Mouse (Mus musculus) heart, embryonic 15.5 days (tissue): ENCODE measurements around the gene S1pr4. TPM values are rescaled to one million over a fixed set of nuclear protein-coding genes. Genes with fewer than 3 reads are reported as not detected.

Experiments used
- ATAC-seq: fragments of 200-750 bp; cut with Nextera tagmentation; replicated peaks from 2 replicates; pipeline ENCODE4 v1.8.0; 2017; ENCODE audit warnings: low read depth, moderate TSS enrichment; ENCODE audit not compliant: insufficient number of reproducible peaks, insufficient read depth, low FRiP score
- H3K27ac ChIP-seq: fragments of 300-500 bp; sonication (generic); 2 replicates; pipeline ENCODE4 v1.5.1; 2015; ENCODE audit warnings: mild to moderate bottlenecking, inconsistent platforms
- H3K27me3 ChIP-seq: fragments of 300-500 bp; sonication (generic); 2 replicates; pipeline ENCODE4 v1.6.1; 2015; ENCODE audit warnings: inconsistent platforms
- H3K36me3 ChIP-seq: fragments of 300-500 bp; sonication (generic); 2 replicates; pipeline ENCODE4 v1.6.1; 2015; ENCODE audit warnings: mild to moderate bottlenecking, inconsistent platforms
- H3K4me1 ChIP-seq: fragments of 300-500 bp; sonication (generic); replicated peaks from 2 replicates; pipeline ENCODE4 v1.6.1; 2015; ENCODE audit warnings: inconsistent platforms
- H3K4me2 ChIP-seq: fragments of 300-500 bp; sonication (generic); 2 replicates; pipeline ENCODE4 v1.6.1; 2015; ENCODE audit warnings: inconsistent platforms, mild to moderate bottlenecking, moderate library complexity
- H3K4me3 ChIP-seq: fragments of 300-500 bp; sonication (generic); 2 replicates; pipeline ENCODE4 v1.5.1; 2015; ENCODE audit warnings: mild to moderate bottlenecking, inconsistent platforms
- H3K9ac ChIP-seq: fragments of 300-500 bp; sonication (generic); 2 replicates; pipeline ENCODE4 v1.6.1; 2015; ENCODE audit warnings: mild to moderate bottlenecking, inconsistent platforms
- H3K9me3 ChIP-seq: fragments of 300-500 bp; sonication (generic); replicated peaks from 2 replicates; pipeline ENCODE4 v1.6.1; 2016; ENCODE audit warnings: inconsistent platforms
- WGBS: fragments of 180-500 bp; shearing (Covaris S2); methylation state at CpG from one replicate; pipeline ENCODE4 v1.1.7; 2015; ENCODE audit warnings: mixed read lengths; 5-methylcytosine and 5-hydroxymethylcytosine counted together
- polyA plus RNA-seq: library from polyadenylated mRNA; unstranded; fragments of >200 nt; fragmentation: Nextera tagmentation; extraction: Ambion mirVana; gene quantifications from 2 replicates; pipeline ENCODE4 v1.2.1, GENCODE M21; 2015

S1pr4 gene
- polyA plus RNA-seq: 0.47 and 1.5 TPM in 2 replicates

DNA sequence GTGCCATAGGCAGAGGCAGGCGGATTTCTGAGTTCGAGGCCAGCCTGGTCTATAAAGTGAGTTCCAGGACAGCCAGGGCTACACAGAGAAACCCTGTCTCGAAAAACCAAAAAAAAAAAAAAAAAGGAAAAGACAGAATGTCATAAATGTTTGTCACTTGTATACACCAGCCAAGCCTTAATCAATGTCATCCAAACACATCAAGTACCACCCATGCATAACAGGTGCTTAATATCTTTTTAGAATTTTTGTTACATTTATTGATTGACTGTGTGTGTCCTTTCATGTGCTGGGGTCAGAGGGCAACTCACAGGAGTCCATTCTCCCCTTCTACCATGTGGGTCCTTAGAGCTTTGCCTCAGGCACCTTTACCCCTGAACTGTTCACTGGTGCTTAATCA is at the start of gene S1pr4:
Gene S1pr4, minus strand, starts transcription at position 101 of the 400 bp plus-strand sequence.
- H3K4me2 ChIP-seq: peak within 1 kb of the TSS; percentile 8; the same call in 1 of the 2 replicates
- peak within 1 kb of the TSS; percentile 7; the same call in 1 of the 2 replicates for H3K4me3 ChIP-seq
- H3K9me3 ChIP-seq: no peaks in the 10 kb centered on the region
- peaks cover 11% of the 10 kb centered on the region for H3K4me1 ChIP-seq
- no peaks in the 10 kb centered on the region for H3K36me3 ChIP-seq
- WGBS: 74% methylated on average over 3 of the region's 3 CpGs
- 0 out of 2 replicates have a peak within 1 kb of the TSS, but pooled peaks have one; percentile 10 for H3K27ac ChIP-seq
- ATAC-seq: no peak
- no peak within 1 kb of the TSS for H3K9ac ChIP-seq
- H3K27me3 ChIP-seq: peaks cover 14% of the 10 kb centered on the region

DNA sequence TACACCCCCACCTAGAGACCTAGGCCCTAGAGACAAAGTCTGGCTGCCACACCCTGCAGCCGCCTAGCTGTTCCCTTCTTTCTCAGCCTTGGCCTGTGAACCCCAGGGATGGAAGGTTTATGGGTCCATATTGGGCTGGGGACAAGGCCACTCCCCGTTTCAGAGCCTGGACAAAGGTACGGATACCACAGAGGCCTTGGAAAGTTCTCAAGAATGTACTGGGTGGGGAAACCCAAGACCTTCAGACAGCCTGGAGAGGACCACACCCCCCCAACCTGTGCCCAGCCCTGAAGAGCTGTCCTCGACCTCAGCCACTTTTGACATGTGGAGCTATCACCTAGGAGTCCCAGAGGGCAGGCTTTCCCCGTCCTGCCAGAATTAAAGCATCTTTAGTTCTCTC is 49.0 kb upstream of the S1pr4 start:
- no peaks in the 10 kb centered on the region for H3K36me3 ChIP-seq
- H3K4me2 ChIP-seq: no peak overlapping the region
- no peak overlapping the region for H3K27ac ChIP-seq
- H3K27me3 ChIP-seq: no peaks in the 10 kb centered on the region
- H3K4me3 ChIP-seq: no peak overlapping the region
- H3K9ac ChIP-seq: no peak overlapping the region
- H3K4me1 ChIP-seq: peaks cover 15% of the 10 kb centered on the region
- WGBS: 65% methylated on average over 5 of the region's 5 CpGs
- ATAC-seq: no peak
- 0 out of 2 replicates have a peak, but pooled peaks cover 2% of the 10 kb centered on the region for H3K9me3 ChIP-seq

DNA sequence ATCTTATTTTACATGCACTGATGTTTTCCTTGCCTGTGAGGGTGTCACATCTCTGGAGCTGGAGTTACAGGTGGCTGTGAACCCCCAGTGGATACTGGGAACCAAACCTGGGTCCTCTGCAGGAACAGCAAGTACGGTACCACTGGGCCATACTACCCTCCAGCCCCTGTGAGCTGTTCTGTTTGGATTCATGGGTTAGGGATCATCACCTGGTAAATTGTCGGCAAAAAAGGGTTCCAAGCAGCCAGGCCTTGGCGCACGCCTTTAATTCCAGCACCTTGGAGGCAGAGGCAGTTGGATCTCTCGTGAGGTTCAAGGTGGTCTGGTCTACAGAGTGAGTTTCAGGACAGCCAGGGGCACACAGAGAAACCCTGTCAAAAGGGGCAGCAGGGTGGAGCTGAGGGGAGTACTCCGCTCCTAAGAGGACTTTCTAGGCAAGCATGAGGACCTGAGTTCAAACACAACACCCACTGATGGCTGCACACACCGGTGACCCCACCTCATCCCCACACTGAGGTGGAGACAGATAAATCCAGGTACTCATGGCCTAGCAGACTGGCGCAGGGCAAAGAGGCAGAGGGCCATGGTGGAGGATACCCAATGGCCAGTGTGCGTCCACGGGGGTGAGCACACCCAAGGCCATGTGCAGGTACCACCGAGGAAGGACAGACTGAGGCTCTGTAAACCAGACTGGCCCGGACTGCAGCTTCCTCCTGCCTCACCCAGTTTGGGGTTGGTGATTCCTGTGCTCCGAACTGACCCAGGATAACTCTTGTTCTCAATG is 47.0 kb upstream of the S1pr4 start:
- 93% methylated on average over 13 of the region's 13 CpGs for WGBS
- H3K27ac ChIP-seq: no peak overlapping the region

DNA sequence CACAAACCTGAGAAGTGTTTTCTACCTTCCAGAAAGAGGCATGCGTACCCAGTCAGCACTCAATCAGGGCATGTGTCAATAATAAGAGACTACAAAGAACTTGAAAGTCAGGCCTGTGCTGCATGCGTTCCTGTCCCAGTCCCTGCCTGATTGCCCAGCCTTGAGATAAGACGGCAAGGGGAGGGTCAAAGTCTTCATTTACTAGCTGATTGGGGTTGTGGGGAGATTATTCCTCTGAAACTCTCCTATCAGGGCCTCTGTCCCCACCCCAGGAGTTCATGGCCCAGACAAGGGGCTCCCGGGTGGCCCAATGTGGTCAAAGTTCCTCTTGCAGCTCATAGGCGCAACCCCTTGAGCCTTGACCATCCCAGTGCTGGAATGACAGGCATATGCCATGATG is 46.4 kb upstream of the S1pr4 start:
- Histone ChIP-seq H3K36me3 (no peaks in the 10 kb centered on the region), H3K4me1 (peaks cover 35% of the 10 kb centered on the region), H3K27me3 (no peaks in the 10 kb centered on the region), H3K4me2 (no peak overlapping the region), H3K9me3 (no peaks in the 10 kb centered on the region), H3K27ac (no peak overlapping the region), H3K4me3 (no peak overlapping the region), H3K9ac (0 out of 2 replicates have a peak overlapping the region, but pooled peaks have one; percentile 13)
- ATAC-seq: no peak
- WGBS: 60% methylated on average over 5 of the region's 5 CpGs

More for the DNA sequence above, 47.0 kb upstream of the S1pr4 start:
- H3K27me3 ChIP-seq: no peaks in the 10 kb centered on the region
- H3K4me1 ChIP-seq: peaks cover 35% of the 10 kb centered on the region
- no peak overlapping the region for H3K9ac ChIP-seq
- H3K4me2 ChIP-seq: no peak overlapping the region
- no peak for ATAC-seq
- no peaks in the 10 kb centered on the region for H3K9me3 ChIP-seq
- H3K36me3 ChIP-seq: no peaks in the 10 kb centered on the region
- no peak overlapping the region for H3K4me3 ChIP-seq

GRCm38 (mm10) chr10:81545161-81545747 is 45.3 kb upstream of the S1pr4 start, which contains the start of gene Gna11:
Gene Gna11, minus strand, starts transcription at chr10:81545190.
- Histone ChIP-seq H3K4me3 (peak within 1 kb of the TSS; percentile 78), H3K4me1 (peaks cover 36% of the 10 kb centered on the region), H3K36me3 (no peaks in the 10 kb centered on the region), H3K27me3 (no peaks in the 10 kb centered on the region), H3K9ac (peak within 1 kb of the TSS; percentile 88), H3K4me2 (peak within 1 kb of the TSS; percentile 80), H3K27ac (peak within 1 kb of the TSS; percentile 76), H3K9me3 (no peaks in the 10 kb centered on the region)
- peak; percentile 95 for ATAC-seq
- under 1% methylated on average over 57 of the region's 59 CpGs for WGBS

DNA sequence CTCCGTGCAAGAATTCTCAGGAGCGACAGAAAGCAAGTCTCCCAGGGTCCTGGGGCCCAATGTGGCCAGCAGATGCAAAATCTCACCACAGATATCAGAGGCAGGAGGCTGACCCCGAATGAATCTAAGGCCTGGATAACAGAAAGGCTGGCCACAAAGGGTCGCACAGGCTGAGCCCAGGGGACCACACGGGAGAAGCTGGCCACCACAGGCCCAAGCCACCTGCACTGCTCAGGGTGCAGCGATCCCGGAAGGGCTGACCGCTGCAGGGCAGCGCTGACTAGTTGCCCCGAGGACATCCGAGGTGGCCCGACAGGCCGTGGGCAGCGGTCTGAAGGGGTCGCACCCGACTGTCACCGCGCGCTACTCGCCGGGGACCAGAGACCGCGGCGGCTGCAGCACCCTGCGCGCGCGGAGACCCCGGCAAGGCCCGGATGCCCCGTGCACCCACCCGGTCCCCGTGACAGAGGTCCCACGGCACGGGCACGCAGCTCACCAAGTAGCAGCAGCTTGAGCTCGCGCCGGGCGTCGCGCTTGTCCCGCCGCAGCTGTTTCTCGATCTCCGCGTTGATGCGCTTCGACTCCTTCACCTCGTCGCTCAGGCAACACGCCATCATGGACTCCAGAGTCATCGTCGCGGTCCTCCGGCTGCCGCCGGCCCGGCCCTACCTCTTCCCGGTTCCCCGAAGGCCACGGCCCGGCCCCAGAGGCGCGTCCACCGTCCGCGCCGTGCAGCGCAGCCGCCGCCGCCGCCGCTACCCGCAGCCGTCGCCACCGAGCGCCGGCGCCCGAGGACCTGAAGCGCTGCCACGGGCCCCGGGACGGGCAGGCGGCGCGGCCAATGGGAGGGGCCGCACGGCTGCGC is 44.6 kb upstream of the S1pr4 start:
- ATAC-seq: no peak
- peak overlapping the region; percentile 73 for H3K27ac ChIP-seq
- no peaks in the 10 kb centered on the region for H3K36me3 ChIP-seq
- H3K4me1 ChIP-seq: peaks cover 36% of the 10 kb centered on the region
- no peaks in the 10 kb centered on the region for H3K9me3 ChIP-seq
- peak overlapping the region; percentile 80 for H3K4me2 ChIP-seq
- no peaks in the 10 kb centered on the region for H3K27me3 ChIP-seq
- under 1% methylated on average over 88 of the region's 93 CpGs for WGBS
- H3K4me3 ChIP-seq: peak overlapping the region; percentile 78
- H3K9ac ChIP-seq: peak overlapping the region; percentile 88

DNA sequence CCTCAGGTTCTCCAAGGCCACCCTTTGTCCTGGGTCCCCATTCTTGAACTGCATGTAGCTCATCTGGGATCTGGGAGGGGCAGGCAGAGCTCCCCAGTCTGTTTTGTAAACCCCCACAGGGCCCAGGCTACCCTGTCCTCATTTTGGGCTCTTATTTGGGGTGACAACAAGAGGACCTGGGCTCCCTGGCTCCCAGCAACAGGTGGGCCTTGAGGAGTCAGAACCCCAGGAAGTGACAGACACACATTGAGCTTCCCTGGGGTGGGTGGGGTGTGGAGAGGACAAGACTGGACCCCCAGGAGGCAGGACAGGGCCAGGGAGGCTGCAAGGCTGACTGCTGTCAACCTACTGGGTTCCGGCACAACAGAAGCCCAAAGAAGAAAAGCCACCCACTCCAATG is 43.7 kb upstream of the S1pr4 start:
- no peak for ATAC-seq
- H3K27me3 ChIP-seq: no peaks in the 10 kb centered on the region
- peaks cover 36% of the 10 kb centered on the region for H3K4me1 ChIP-seq
- peak overlapping the region; percentile 80 for H3K4me2 ChIP-seq
- H3K27ac ChIP-seq: no peak overlapping the region
- H3K36me3 ChIP-seq: no peaks in the 10 kb centered on the region
- no peaks in the 10 kb centered on the region for H3K9me3 ChIP-seq
- peak overlapping the region; percentile 88 for H3K9ac ChIP-seq
- H3K4me3 ChIP-seq: peak overlapping the region; percentile 78
- WGBS: 62% methylated on average over 1 of the region's 1 CpGs

- ATAC-seq: no peak
- Histone ChIP-seq H3K36me3 (no peaks in the 10 kb centered on the region), H3K9ac (peak overlapping the region; percentile 88), H3K9me3 (no peaks in the 10 kb centered on the region), H3K4me3 (peak overlapping the region; percentile 78; the same call in 1 of the 2 replicates), H3K27me3 (no peaks in the 10 kb centered on the region), H3K4me2 (peak overlapping the region; percentile 80), H3K4me1 (peaks cover 36% of the 10 kb centered on the region), H3K27ac (no peak overlapping the region)
- 74% methylated on average over 7 of the region's 7 CpGs for WGBS
Measured at GRCm38 (mm10) chr10:81542727-81543460, 43.0 kb upstream of the S1pr4 start.

GRCm38 (mm10) chr10:81541803-81542202 is 41.9 kb upstream of the S1pr4 start:
- Histone ChIP-seq H3K9me3 (no peaks in the 10 kb centered on the region), H3K4me2 (peak overlapping the region; percentile 23), H3K27me3 (no peaks in the 10 kb centered on the region), H3K9ac (peak overlapping the region; percentile 1; the same call in 1 of the 2 replicates), H3K4me3 (no peak overlapping the region), H3K36me3 (no peaks in the 10 kb centered on the region), H3K4me1 (peaks cover 36% of the 10 kb centered on the region), H3K27ac (peak overlapping the region; percentile 32; the same call in 1 of the 2 replicates)
- WGBS: 43% methylated on average over 10 of the region's 10 CpGs
- no peak for ATAC-seq

DNA sequence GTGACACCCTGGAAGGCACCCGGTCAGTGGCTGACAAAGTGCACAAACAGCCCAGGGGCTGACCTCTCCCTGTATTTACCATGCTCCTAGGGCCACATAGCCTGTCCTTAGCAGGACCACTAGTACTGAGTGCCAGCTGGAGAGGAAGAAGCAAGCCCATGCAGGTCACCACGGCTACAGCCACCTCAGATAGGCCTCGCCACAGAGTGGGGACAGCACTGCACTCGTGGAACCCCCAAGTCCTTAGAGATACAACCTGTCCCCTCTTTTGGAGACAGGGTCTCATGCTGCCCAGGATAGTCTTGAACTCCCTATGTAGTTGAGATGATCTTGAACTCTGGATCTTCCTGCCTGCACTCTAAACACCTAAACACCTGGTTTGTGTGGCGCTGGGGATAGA is 41.4 kb upstream of the S1pr4 start:
- H3K9ac ChIP-seq: 0 out of 2 replicates have a peak overlapping the region, but pooled peaks have one; percentile 1
- 0 out of 2 replicates have a peak overlapping the region, but pooled peaks have one; percentile 23 for H3K4me2 ChIP-seq
- no peak overlapping the region for H3K4me3 ChIP-seq
- peaks cover 36% of the 10 kb centered on the region for H3K4me1 ChIP-seq
- no peaks in the 10 kb centered on the region for H3K36me3 ChIP-seq
- 72% methylated on average over 5 of the region's 5 CpGs for WGBS
- H3K9me3 ChIP-seq: no peaks in the 10 kb centered on the region
- no peaks in the 10 kb centered on the region for H3K27me3 ChIP-seq
- H3K27ac ChIP-seq: peak overlapping the region; percentile 32; the same call in 1 of the 2 replicates
- ATAC-seq: no peak
